11 mouse cellular contexts compared by ENCODE assay signal in the genomic region with DNA sequence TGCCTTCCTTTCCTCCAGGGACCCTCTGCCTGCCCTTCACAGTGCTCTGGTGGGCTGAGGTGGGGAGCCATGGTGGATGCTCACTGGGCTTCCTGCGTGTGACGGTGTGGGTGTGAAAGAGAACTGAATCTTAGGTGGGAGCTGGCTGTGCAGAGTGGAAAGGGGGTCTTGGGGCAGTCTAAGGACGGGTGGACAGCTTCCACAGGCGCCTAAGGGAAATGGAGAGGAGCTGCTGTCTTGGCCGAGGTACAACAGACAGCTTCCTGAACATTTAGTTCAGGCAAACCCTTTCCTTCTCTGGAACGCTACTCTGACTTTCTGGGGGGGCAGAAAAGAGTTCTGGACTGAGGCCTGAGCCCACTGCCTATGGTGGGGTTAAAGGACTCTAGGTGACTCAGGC. TPM values are rescaled to one million over a fixed set of nuclear protein-coding genes. Genes with fewer than 3 reads are reported as not detected.
DNase-seq lines count a peak whose midpoint lies in the region; ATAC-seq and TF ChIP-seq lines count a peak whose summit lies in the region.
"Had no signal": no experiment of that assay in that cellular context is flagged by ENCODE, and none has a peak within 500 bp of the region (broad histone marks: within the 10 kb centered on the region; RNA-seq: fewer than 3 reads in every experiment).

No protein-coding gene starts in this region.

- TF ChIP-seq EP300 in heart, postnatal 0 days (IDR thresholded peaks at IDR 0.05; ENCODE audit: low read depth) = no peak
- no peak for TF ChIP-seq EP300 in liver, postnatal 0 days (IDR thresholded peaks at IDR 0.05; ENCODE audit: low read depth)

- peaks cover under 1% of the 10 kb centered on the region; the same call in 1 of the 2 replicates for H3K9me3 ChIP-seq in erythroblast, embryonic 14.5 days (ENCODE audit: control insufficient read depth, low read length)
- H3K9me3 ChIP-seq in lung, embryonic 14.5 days (ENCODE audit: low read depth, low read length) = no peaks in the 10 kb centered on the region
- H3K9me3 ChIP-seq in heart, postnatal 0 days (replicated peaks; ENCODE audit: control insufficient read depth, low read length) = no peaks in the 10 kb centered on the region
- no peaks in the 10 kb centered on the region for H3K9me3 ChIP-seq in liver, postnatal 0 days (ENCODE audit: low read length)
- H3K9me3 ChIP-seq in hindbrain, postnatal 0 days (ENCODE audit: low read length) = no peaks in the 10 kb centered on the region
- H3K9me3 ChIP-seq: forebrain, embryonic 12.5 days had no signal

- no peak overlapping the region for H3K27ac ChIP-seq in lung, embryonic 14.5 days (ENCODE audit: low read depth)
- peak overlapping the region; percentile 27; the same call in 1 of the 2 replicates for H3K27ac ChIP-seq in heart, postnatal 0 days (ENCODE audit: low read depth)
- peak overlapping the region; percentile 93 for H3K27ac ChIP-seq in liver, postnatal 0 days (ENCODE audit: low read depth)
- no peak overlapping the region for H3K27ac ChIP-seq in hindbrain, postnatal 0 days
- H3K27ac ChIP-seq: forebrain, embryonic 12.5 days had no signal

- H3K4me1 ChIP-seq in erythroblast, embryonic 14.5 days (ENCODE audit: control insufficient read depth) = peaks cover 63% of the 10 kb centered on the region
- H3K4me1 ChIP-seq in lung, embryonic 14.5 days (ENCODE audit: insufficient read depth) = peaks cover 7% of the 10 kb centered on the region
- peaks cover 30% of the 10 kb centered on the region for H3K4me1 ChIP-seq in heart, postnatal 0 days (ENCODE audit: control insufficient read depth, insufficient read depth)
- H3K4me1 ChIP-seq in liver, postnatal 0 days (ENCODE audit: insufficient read depth) = peaks cover 40% of the 10 kb centered on the region
- no peaks in the 10 kb centered on the region for H3K4me1 ChIP-seq in hindbrain, postnatal 0 days (ENCODE audit: insufficient read depth, low read length)

- peak overlapping the region; percentile 80 for H3K9ac ChIP-seq in lung, embryonic 14.5 days
- H3K9ac ChIP-seq in heart, postnatal 0 days (replicated peaks; ENCODE audit: low read depth, low read length) = no peak overlapping the region
- peak overlapping the region; percentile 91 for H3K9ac ChIP-seq in liver, postnatal 0 days (replicated peaks)
- H3K9ac ChIP-seq in hindbrain, postnatal 0 days (replicated peaks; ENCODE audit: low read length) = no peak overlapping the region
- H3K9ac ChIP-seq: forebrain, embryonic 12.5 days had no signal

- TF ChIP-seq CTCF in lung, embryonic 14.5 days (IDR thresholded peaks at IDR 0.05; ENCODE audit: low read depth) = no peak
- no peak for TF ChIP-seq CTCF in heart, postnatal 0 days (IDR thresholded peaks at IDR 0.05; ENCODE audit: low read depth)
- TF ChIP-seq CTCF in liver, postnatal 0 days (IDR thresholded peaks at IDR 0.05; ENCODE audit: low read depth) = no peak
- TF ChIP-seq CTCF in hindbrain, postnatal 0 days (IDR thresholded peaks at IDR 0.05; ENCODE audit: low read depth) = no peak

- peak overlapping the region; percentile 96 for H3K4me2 ChIP-seq in lung, embryonic 14.5 days
- peak overlapping the region; percentile 1; the same call in 1 of the 2 replicates for H3K4me2 ChIP-seq in heart, postnatal 0 days (ENCODE audit: low read depth, low read length)
- H3K4me2 ChIP-seq in liver, postnatal 0 days (ENCODE audit: low read depth, low read length) = peak overlapping the region; percentile 74
- H3K4me2 ChIP-seq in hindbrain, postnatal 0 days (ENCODE audit: low read depth, low read length) = no peak overlapping the region
- H3K4me2 ChIP-seq: forebrain, embryonic 12.5 days had no signal

- DNase-seq in lung, embryonic 14.5 days = no peak
- no peak for DNase-seq in lung, postnatal 4 days
- no peak for DNase-seq in heart, postnatal 0 days (ENCODE audit: low spot score)
- no peak for DNase-seq in liver, postnatal 0 days
- no peak for DNase-seq in adrenal gland, adult (ENCODE audit: inconsistent age in 2 of 2, low spot score in 1 of 2)
- no peak for DNase-seq in hindbrain, postnatal 0 days (ENCODE audit: low spot score)
- DNase-seq: cerebellum, adult 8-10 months; left cerebral cortex, postnatal 4 days had no signal

- peaks cover 33% of the 10 kb centered on the region for H3K36me3 ChIP-seq in erythroblast, embryonic 14.5 days (ENCODE audit: control insufficient read depth)
- H3K36me3 ChIP-seq in lung, embryonic 14.5 days (ENCODE audit: insufficient read depth) = peaks cover 16% of the 10 kb centered on the region
- peaks cover 10% of the 10 kb centered on the region for H3K36me3 ChIP-seq in heart, postnatal 0 days (replicated peaks; ENCODE audit: control insufficient read depth, insufficient read depth, low read length)
- H3K36me3 ChIP-seq in liver, postnatal 0 days (replicated peaks; ENCODE audit: insufficient read depth, low read length) = peaks cover 23% of the 10 kb centered on the region
- H3K36me3 ChIP-seq in hindbrain, postnatal 0 days (ENCODE audit: insufficient read depth, low read length) = peaks cover 9% of the 10 kb centered on the region; the same call in 1 of the 2 replicates

- H3K4me3 ChIP-seq in erythroblast, embryonic 14.5 days (replicated peaks) = peak overlapping the region; percentile 72
- H3K4me3 ChIP-seq in lung, embryonic 14.5 days (ENCODE audit: low read depth, low read length) = no peak overlapping the region
- no peak overlapping the region for H3K4me3 ChIP-seq in heart, postnatal 0 days (ENCODE audit: low read depth, low read length)
- peak overlapping the region; percentile 75 for H3K4me3 ChIP-seq in liver, postnatal 0 days (ENCODE audit: low read depth, low read length)
- H3K4me3 ChIP-seq in hindbrain, postnatal 0 days (ENCODE audit: low read length) = no peak overlapping the region
- H3K4me3 ChIP-seq: forebrain, embryonic 12.5 days had no signal

- no peaks in the 10 kb centered on the region for H3K27me3 ChIP-seq in erythroblast, embryonic 14.5 days (ENCODE audit: control insufficient read depth)
- no peaks in the 10 kb centered on the region for H3K27me3 ChIP-seq in lung, embryonic 14.5 days (ENCODE audit: insufficient read depth, low read length)
- no peaks in the 10 kb centered on the region for H3K27me3 ChIP-seq in heart, postnatal 0 days (ENCODE audit: control insufficient read depth, insufficient read depth, low read length)
- no peaks in the 10 kb centered on the region for H3K27me3 ChIP-seq in liver, postnatal 0 days (ENCODE audit: insufficient read depth, low read length)
- no peaks in the 10 kb centered on the region for H3K27me3 ChIP-seq in hindbrain, postnatal 0 days (ENCODE audit: insufficient read depth, low read length)
- H3K27me3 ChIP-seq: forebrain, embryonic 12.5 days had no signal

- ATAC-seq in erythroblast, adult 5-6 weeks (replicated peaks; ENCODE audit: low FRiP score, poor library complexity, severe bottlenecking) = no peak
- no peak for ATAC-seq in lung, embryonic 14.5 days (ENCODE audit: insufficient read depth)
- no peak for ATAC-seq in heart, postnatal 0 days (ENCODE audit: insufficient read depth, low read depth)
- no peak for ATAC-seq in liver, postnatal 0 days
- no peak for ATAC-seq in hindbrain, postnatal 0 days

- 57% methylated on average over 6 of the region's 6 CpGs for WGBS in lung, embryonic 14.5 days
- 58% methylated on average over 6 of the region's 6 CpGs for WGBS in heart, postnatal 0 days
- WGBS in liver, postnatal 0 days (ENCODE audit: insufficient replicate concordance) = 77% methylated on average over 6 of the region's 6 CpGs
- 82% methylated on average over 6 of the region's 6 CpGs for WGBS in hindbrain, postnatal 0 days

RNA-seq across cellular contexts. Expression of gene Mocs1, which starts 2.0 kb away (rescaled TPM):
- 0.95 and 1.4 TPM in 2 replicates for polyA plus RNA-seq in erythroblast, embryonic 14.5 days (2012)
- 128 and 146 TPM in 2 replicates for total RNA-seq in erythroblast, adult 5-6 weeks (2015; ENCODE audit: low replicate concordance)
- total RNA-seq in erythroblast, adult 5-6 weeks (2017; ENCODE audit: low replicate concordance) = 47.8 and 50.6 TPM in 2 replicates
- 7.7 and 8.0 TPM in 2 replicates for polyA plus RNA-seq in lung, embryonic 14.5 days (2014; fragmentation: Nextera tagmentation; extraction: Ambion mirVana)
- total RNA-seq in heart, postnatal 0 days (2014; rRNA removed; ENCODE audit: low replicate concordance) = 13.1 and 18.6 TPM in 2 replicates
- 2.3 and 2.8 TPM in 2 replicates for polyA plus RNA-seq in heart, postnatal 0 days (2015; fragmentation: Nextera tagmentation; extraction: Ambion mirVana)
- 8.8 and 11.8 TPM in 2 replicates for polyA plus RNA-seq in liver, postnatal 0 days (2015; fragmentation: Nextera tagmentation; extraction: Ambion mirVana)
- 13.6 and 18.4 TPM in 2 replicates for total RNA-seq in hindbrain, postnatal 0 days (2014; rRNA removed)
- 4.4 and 4.7 TPM in 2 replicates for polyA plus RNA-seq in hindbrain, postnatal 0 days (2015; fragmentation: Nextera tagmentation; extraction: Ambion mirVana)

Comparison
In these comparisons a context has a peak if more than half of its experiments do, and no peak if none do; other contexts are left out.
1. H3K4me3 ChIP-seq: peak in erythroblast, embryonic 14.5 days (single experiment) and liver, postnatal 0 days (single experiment); none in lung, embryonic 14.5 days (single experiment), heart, postnatal 0 days (single experiment) and hindbrain, postnatal 0 days (single experiment).
2. H3K27ac ChIP-seq: peak in heart, postnatal 0 days (single experiment) and liver, postnatal 0 days (single experiment); none in lung, embryonic 14.5 days (single experiment) and hindbrain, postnatal 0 days (single experiment).
3. H3K9ac ChIP-seq: peak in lung, embryonic 14.5 days (single experiment) and liver, postnatal 0 days (single experiment); none in heart, postnatal 0 days (single experiment) and hindbrain, postnatal 0 days (single experiment).